Mouse (Mus musculus) G1E-ER4 (cell line): Measurements from ENCODE around the gene Gm3029. TPM values are rescaled to one million over a fixed set of nuclear protein-coding genes. Genes with fewer than 3 reads are reported as not detected.
"Not testable (repeated sequence)": the region's sequence is repeated elsewhere in the genome, so short reads cannot be mapped to it uniquely, and the experiment has no call there.

Experiments used
- GATA1 ChIP-seq: IDR thresholded peaks from one replicate; pipeline ENCODE4 v1.8.0; 2012; ENCODE audit warnings: low read length, inconsistent platforms
- polyA plus RNA-seq: library from polyadenylated mRNA; stranded (reverse); fragments of >175 nt; gene quantifications from 2 replicates; pipeline ENCODE4 v1.2.3, GENCODE M21; 2012

Gm3029 gene
- polyA plus RNA-seq, result not detected in 2 replicates

GRCm38 (mm10) chr14:3931456-3931855, at the start of gene Gm3029:
Gm3029 (plus strand) TSS chr14:3931756.
- not testable (repeated sequence) for TF ChIP-seq GATA1

GRCm38 (mm10) chr14:3883872-3884271, 47.7 kb upstream of the Gm3029 start, which contains the start of gene Gm2916:
Gm2916 (plus strand) TSS chr14:3884172.
- not testable (repeated sequence) for TF ChIP-seq GATA1

- not testable (repeated sequence) for TF ChIP-seq GATA1
Measured at GRCm38 (mm10) chr14:3963247-3963646, 31.7 kb downstream of the Gm3029 start, which contains the start of gene Gm3095. Gm3095 (plus strand) TSS chr14:3963547.

Other genes with a start within 250 kb of the Gm3029 start
- not detected in 2 replicates for gene Gm3043, start 243.0 kb upstream of the Gm3029 start, polyA plus RNA-seq
- gene Gm3002, start 121.7 kb upstream of the Gm3029 start, polyA plus RNA-seq, result not detected in 2 replicates
- not detected in 2 replicates for gene Gm3033, start 85.5 kb upstream of the Gm3029 start, polyA plus RNA-seq
- gene Gm2916, start 47.6 kb upstream of the Gm3029 start, polyA plus RNA-seq, result not detected in 2 replicates
- gene Gm3095, start 31.8 kb downstream of the Gm3029 start, polyA plus RNA-seq, result not detected in 2 replicates
- gene Gm3099, start 66.6 kb downstream of the Gm3029 start, polyA plus RNA-seq, result not detected in 2 replicates
- not detected in 2 replicates for gene Gm5796, start 92.2 kb downstream of the Gm3029 start, polyA plus RNA-seq
- gene Gm3115, start 152.4 kb downstream of the Gm3029 start, polyA plus RNA-seq, result not detected in 2 replicates
- gene Gm8108, start 178.8 kb downstream of the Gm3029 start, polyA plus RNA-seq, result not detected in 2 replicates
- gene Gm3127, start 233.3 kb downstream of the Gm3029 start, polyA plus RNA-seq, result not detected in 2 replicates